Mouse (Mus musculus): ENCODE measurements around the gene Erbb4. TPM values are rescaled to one million over a fixed set of nuclear protein-coding genes. Genes with fewer than 3 reads are reported as not detected.
A peak's percentile ranks its signal among the peaks of the same experiment; 100 is the strongest.

Erbb4 gene
- polyA plus RNA-seq, 1 experiment from 2014 or later: 12.8 TPM

DNA sequence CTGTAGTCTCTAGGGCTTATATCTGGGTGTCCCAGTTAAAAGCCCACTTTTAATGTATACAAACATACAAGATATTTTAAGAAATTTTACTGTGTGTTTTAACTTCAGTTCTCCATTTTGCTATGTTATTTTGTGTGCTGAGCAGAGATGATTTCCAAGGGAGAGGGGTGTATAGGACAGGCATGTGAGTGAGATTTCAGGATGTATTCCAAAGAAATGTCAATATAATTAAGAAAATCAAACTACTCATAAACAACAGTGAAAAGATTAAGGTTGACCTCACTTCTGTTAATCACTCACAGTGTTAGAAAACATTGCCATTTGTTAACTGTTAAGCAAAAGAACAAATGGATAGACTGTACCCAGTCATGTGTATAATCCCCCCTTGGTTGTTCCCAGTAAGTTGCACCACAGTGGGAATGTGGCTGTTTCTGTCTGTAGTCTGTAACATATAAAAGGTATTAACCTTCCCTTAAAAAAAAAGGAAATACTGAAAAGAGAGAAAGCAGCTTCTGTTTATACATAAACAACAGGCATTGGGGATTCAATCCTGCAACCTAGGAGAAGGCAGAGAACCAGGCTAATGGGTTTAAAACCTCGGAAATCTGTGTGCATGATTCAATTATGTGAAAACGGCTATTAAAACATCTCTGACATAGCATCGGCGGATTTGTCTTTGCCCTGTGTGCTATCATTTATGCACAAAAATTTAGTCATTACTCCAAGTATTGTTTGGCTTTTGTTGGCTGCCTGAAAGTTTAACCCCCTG is 84.5 kb downstream of the Erbb4 start:
- H3K9me3 ChIP-seq (replicated peaks): no peaks in the 10 kb centered on the region
- no peak overlapping the region for H3K27ac ChIP-seq (replicated peaks)
- H3K36me3 ChIP-seq: no peaks in the 10 kb centered on the region
- H3K4me1 ChIP-seq: 0 out of 2 replicates have a peak, but pooled peaks cover 3% of the 10 kb centered on the region
- no peak overlapping the region for H3K9ac ChIP-seq (replicated peaks)
- WGBS: 15% methylated on average over 4 of the region's 4 CpGs
- no peak for ATAC-seq (ENCODE audit: low FRiP score)
- no peak overlapping the region for H3K4me2 ChIP-seq
- no peak overlapping the region for H3K4me3 ChIP-seq (replicated peaks)
- H3K27me3 ChIP-seq (replicated peaks): no peaks in the 10 kb centered on the region

DNA sequence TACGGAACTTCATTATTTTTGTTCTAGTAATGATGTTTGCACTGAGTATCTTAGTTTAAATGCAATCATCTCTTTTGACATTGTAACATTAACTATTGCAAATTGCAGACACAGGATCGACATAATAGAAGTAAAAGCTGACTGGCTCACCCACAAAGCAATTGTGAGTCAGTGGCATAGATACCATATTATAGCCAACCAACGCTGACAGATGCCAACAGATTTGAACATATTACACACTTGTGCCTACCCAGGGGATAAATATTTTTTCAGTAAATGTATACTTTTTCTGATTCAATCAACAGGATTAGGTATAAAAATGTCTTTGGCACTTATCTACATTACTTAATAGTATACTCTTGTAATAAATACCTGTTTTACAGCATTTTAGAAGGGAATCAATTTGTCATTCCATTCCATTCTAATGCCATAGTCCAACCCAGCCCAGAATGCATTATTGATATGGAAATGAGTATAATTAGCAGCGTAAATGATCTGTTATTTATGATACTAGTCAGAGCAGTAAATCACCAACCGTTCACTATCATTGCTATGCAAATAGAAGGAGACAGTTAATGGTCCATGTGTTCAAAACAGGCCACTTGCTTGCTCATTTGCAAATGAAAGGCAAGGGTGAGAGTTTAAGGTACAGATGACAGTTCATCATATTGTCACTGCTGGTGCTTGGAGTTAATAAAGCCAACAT is 97.9 kb downstream of the Erbb4 start:
- no peak overlapping the region for H3K4me2 ChIP-seq
- no peak overlapping the region for H3K27ac ChIP-seq (replicated peaks)
- no peaks in the 10 kb centered on the region for H3K27me3 ChIP-seq (replicated peaks)
- no peaks in the 10 kb centered on the region for H3K9me3 ChIP-seq (replicated peaks)
- no peaks in the 10 kb centered on the region for H3K36me3 ChIP-seq
- no peaks in the 10 kb centered on the region for H3K4me1 ChIP-seq
- H3K9ac ChIP-seq (replicated peaks): no peak overlapping the region
- no peak overlapping the region for H3K4me3 ChIP-seq (replicated peaks)
- no peak for ATAC-seq (ENCODE audit: low FRiP score)
- WGBS: 23% methylated on average over 5 of the region's 5 CpGs

DNA sequence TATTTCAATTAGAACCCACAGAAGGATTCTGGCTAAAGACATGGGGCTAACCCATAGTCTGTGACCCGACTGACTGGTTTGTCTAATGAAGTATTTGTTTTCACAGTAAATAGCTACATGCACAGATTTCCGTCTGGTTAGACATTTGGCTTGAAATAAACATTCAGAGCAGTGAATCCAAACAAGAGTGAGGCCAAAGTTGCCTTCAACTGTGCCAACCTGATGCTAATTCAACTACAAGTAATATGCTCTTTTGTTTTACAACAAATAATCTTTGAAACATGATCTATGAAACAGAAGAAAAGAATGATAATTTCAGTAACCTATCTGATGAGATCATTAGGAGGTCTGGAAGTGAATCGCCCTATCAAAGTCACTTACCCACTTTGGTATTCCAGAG is 106.5 kb downstream of the Erbb4 start:
- H3K27me3 ChIP-seq (replicated peaks): no peaks in the 10 kb centered on the region
- H3K4me2 ChIP-seq: no peak overlapping the region
- no peaks in the 10 kb centered on the region for H3K36me3 ChIP-seq
- no peak for ATAC-seq (ENCODE audit: low FRiP score)
- no peak overlapping the region for H3K4me3 ChIP-seq (replicated peaks)
- no peaks in the 10 kb centered on the region for H3K4me1 ChIP-seq
- H3K27ac ChIP-seq (replicated peaks): no peak overlapping the region
- H3K9me3 ChIP-seq (replicated peaks): no peaks in the 10 kb centered on the region
- WGBS: 85% methylated on average over 3 of the region's 3 CpGs
- no peak overlapping the region for H3K9ac ChIP-seq (replicated peaks)

DNA sequence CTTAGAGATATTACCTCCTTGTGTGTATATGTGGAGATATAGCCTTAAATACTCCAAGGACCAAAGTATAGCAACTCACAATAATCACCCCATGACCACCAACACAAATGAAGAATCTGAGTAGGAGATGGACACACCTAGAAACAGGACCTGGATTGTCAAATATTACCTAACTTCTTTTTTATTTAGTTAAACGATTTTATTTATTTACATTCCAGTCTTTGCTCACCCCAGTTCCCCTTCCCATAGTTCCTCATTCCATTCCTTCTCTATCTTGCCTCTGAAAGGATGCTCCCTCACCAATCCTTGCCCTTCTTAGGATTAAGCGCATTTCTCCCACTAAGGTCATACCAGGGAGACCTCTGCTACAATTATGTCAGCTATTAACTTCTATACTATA is 128.6 kb downstream of the Erbb4 start:
- H3K9ac ChIP-seq (replicated peaks): no peak overlapping the region
- H3K4me3 ChIP-seq (replicated peaks): no peak overlapping the region
- WGBS: 85% methylated on average over 2 of the region's 2 CpGs
- no peak overlapping the region for H3K4me2 ChIP-seq
- no peak overlapping the region for H3K27ac ChIP-seq (replicated peaks)
- no peaks in the 10 kb centered on the region for H3K27me3 ChIP-seq (replicated peaks)
- no peak for ATAC-seq (ENCODE audit: low FRiP score)
- H3K9me3 ChIP-seq (replicated peaks): no peaks in the 10 kb centered on the region
- no peaks in the 10 kb centered on the region for H3K4me1 ChIP-seq
- no peaks in the 10 kb centered on the region for H3K36me3 ChIP-seq

DNA sequence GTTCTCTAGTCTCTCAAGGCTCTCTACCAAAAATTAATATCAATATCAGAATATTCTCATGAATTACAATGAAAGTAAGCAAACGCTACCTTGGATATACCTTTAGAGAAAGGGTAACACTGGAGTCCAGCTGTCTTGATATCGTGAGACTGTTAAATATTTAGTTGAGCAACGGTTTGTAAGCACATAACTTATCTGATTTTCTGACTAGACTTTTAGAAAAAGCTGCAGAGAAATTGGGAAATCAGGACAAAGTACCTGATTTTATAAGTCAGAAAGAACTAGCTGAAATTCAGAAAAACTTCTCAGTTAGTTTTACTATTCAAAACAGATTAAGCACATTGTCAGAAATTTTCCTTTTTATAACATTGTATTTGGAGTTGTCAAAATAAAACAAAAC is 129.3 kb downstream of the Erbb4 start:
- Histone ChIP-seq H3K4me2 (no peak overlapping the region), H3K27ac (replicated peaks) (no peak overlapping the region), H3K27me3 (replicated peaks) (no peaks in the 10 kb centered on the region), H3K4me1 (no peaks in the 10 kb centered on the region), H3K36me3 (no peaks in the 10 kb centered on the region), H3K9ac (replicated peaks) (no peak overlapping the region), H3K9me3 (replicated peaks) (no peaks in the 10 kb centered on the region), H3K4me3 (replicated peaks) (no peak overlapping the region)
- 89% methylated on average over 3 of the region's 3 CpGs for WGBS
- ATAC-seq (ENCODE audit: low FRiP score): no peak

DNA sequence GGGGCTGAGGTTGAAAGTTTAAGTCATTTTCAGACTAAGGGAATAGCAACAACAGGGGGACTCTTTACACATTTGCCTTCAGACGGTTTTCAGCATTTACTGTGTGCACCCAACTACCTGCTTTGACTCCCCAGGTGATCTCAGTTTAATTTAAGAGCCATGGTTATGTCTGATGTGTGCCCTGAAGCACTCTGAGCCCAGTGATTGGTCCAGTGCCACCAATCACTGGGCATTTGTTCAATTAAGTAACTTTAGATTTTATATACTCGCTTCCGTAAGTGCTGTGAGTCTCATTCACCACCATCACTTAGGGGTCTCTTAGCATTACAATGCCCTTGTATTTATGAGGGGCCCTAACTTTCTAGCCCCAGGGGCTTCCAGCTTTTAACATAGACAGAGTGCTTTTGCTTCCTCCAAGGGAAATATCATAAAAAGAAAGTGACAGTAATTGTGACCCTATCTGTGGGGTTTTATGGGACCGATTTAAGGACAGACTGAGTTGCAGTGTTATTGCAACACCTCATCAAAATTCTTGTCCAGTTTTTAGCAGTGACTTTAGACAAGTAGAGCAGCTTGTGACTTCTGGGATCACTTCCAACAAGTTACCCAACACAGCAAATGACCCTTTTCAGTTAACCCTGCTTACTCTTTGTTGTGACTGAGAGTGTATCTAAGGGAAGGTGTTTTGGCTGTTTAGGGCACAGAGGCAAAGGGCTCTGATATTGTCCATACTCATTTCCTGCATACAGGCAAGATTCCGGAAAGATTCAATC is 134.3 kb downstream of the Erbb4 start:
- WGBS: 30% methylated on average over 5 of the region's 5 CpGs
- Histone ChIP-seq H3K36me3 (no peaks in the 10 kb centered on the region), H3K27me3 (replicated peaks) (no peaks in the 10 kb centered on the region), H3K9ac (replicated peaks) (no peak overlapping the region), H3K4me3 (replicated peaks) (no peak overlapping the region), H3K27ac (replicated peaks) (no peak overlapping the region), H3K4me2 (no peak overlapping the region), H3K9me3 (replicated peaks) (no peaks in the 10 kb centered on the region), H3K4me1 (no peaks in the 10 kb centered on the region)
- ATAC-seq (ENCODE audit: low FRiP score): no peak

DNA sequence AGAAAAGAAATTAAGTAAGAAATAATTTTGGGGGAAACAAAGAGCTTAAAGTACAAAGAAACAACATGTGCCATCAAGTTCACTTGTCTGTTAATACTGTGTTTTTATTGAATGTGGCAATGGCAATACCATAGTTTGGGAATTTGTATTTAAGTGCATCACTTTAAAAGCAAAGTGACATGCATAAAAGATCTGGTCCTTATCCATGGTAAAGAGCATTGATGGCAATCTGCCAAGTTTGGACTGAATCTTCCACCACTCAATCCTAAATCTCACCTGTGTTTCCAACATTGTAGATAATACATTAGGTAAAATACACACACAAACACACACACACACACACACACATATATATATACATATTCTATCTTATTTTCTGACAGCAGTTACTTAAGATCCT is 143.7 kb downstream of the Erbb4 start:
- H3K4me2 ChIP-seq: no peak overlapping the region
- no peak overlapping the region for H3K9ac ChIP-seq (replicated peaks)
- no peaks in the 10 kb centered on the region for H3K27me3 ChIP-seq (replicated peaks)
- no peaks in the 10 kb centered on the region for H3K36me3 ChIP-seq
- no peak for ATAC-seq (ENCODE audit: low FRiP score)
- no peaks in the 10 kb centered on the region for H3K9me3 ChIP-seq (replicated peaks)
- no peak overlapping the region for H3K27ac ChIP-seq (replicated peaks)
- no peak overlapping the region for H3K4me3 ChIP-seq (replicated peaks)
- no peaks in the 10 kb centered on the region for H3K4me1 ChIP-seq

DNA sequence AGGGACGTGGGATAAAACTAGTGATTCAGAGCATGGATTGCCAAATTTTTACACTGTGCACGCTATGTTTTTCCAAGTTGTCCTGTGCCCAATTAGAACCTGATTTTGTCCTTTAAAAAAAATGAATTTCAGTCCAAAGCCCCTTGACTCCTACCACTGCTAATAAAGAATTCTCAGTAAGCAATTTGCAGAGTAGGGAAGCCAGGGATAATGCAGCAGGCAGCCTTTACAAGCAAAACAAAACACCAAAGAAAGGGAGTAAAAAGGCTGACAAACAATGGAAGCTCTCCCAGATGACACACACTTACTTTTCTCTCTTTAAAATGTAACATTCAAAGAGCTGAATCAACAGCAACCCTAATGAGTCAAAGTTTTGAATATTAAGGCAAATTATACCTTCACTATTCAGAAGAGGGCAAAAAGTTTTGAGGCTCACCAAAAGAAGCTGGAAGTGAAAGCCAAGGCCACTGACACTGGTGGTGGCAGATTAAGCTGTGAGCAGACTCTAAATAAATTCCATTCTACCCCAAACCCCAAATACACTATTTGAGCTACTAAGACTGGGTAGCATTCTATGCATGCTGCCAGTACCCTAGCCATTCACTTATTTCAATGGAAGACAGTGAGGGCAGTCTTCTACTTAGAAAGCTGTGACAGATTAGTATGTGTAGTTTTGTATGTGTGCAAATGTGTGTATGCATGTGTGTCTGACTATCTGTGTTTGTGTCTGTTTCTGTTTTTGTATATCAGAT is 146.3 kb downstream of the Erbb4 start:
- no peak overlapping the region for H3K4me2 ChIP-seq
- H3K27ac ChIP-seq (replicated peaks): peak overlapping the region; percentile 7; the same call in 1 of the 2 replicates
- H3K27me3 ChIP-seq (replicated peaks): no peaks in the 10 kb centered on the region
- no peak overlapping the region for H3K4me3 ChIP-seq (replicated peaks)
- no peak for ATAC-seq (ENCODE audit: low FRiP score)
- no peaks in the 10 kb centered on the region for H3K36me3 ChIP-seq
- WGBS: 37% methylated on average over 2 of the region's 2 CpGs
- H3K9ac ChIP-seq (replicated peaks): no peak overlapping the region
- H3K9me3 ChIP-seq (replicated peaks): no peaks in the 10 kb centered on the region
- H3K4me1 ChIP-seq: no peaks in the 10 kb centered on the region

DNA sequence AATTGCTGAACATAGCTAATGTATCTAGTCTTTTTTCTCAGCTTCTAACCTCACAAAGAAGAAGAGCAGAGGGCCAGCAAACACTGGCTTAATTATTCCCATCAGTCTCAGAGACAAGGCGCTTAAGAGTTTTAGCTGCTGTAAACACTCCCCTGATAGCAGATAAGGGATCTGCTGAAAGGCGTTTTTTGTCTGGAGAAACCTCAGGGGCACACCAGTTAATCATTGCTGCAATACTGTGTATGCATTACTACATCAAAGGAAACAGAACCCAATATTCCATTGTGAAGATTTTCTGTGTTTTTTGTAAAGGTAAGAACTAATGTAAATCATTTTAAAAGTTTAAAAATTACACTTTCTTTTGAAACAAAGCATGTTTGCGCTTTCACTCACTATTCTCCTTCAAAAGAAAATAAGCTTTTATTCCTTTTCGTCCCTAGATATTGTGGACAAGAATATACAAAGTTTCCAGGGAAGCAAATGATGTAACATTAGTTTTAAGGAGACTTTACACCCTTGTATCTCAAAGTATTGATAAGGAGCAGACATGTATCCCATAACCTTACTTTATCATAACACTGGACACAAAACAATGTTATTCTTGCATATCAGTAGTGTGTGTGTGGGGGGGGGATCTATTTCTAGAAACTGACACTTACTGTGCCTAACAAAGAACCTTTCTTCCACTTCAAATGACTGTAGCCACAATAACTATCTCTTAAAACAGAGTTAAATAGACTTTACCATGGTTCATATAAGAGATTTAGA is 150.9 kb downstream of the Erbb4 start:
- H3K27ac ChIP-seq (replicated peaks): no peak overlapping the region
- H3K9me3 ChIP-seq (replicated peaks): no peaks in the 10 kb centered on the region
- no peaks in the 10 kb centered on the region for H3K4me1 ChIP-seq
- no peak for ATAC-seq (ENCODE audit: low FRiP score)
- no peak overlapping the region for H3K9ac ChIP-seq (replicated peaks)
- H3K36me3 ChIP-seq: no peaks in the 10 kb centered on the region
- WGBS: 45% methylated on average over 4 of the region's 4 CpGs
- no peak overlapping the region for H3K4me3 ChIP-seq (replicated peaks)
- no peak overlapping the region for H3K4me2 ChIP-seq
- H3K27me3 ChIP-seq (replicated peaks): no peaks in the 10 kb centered on the region

DNA sequence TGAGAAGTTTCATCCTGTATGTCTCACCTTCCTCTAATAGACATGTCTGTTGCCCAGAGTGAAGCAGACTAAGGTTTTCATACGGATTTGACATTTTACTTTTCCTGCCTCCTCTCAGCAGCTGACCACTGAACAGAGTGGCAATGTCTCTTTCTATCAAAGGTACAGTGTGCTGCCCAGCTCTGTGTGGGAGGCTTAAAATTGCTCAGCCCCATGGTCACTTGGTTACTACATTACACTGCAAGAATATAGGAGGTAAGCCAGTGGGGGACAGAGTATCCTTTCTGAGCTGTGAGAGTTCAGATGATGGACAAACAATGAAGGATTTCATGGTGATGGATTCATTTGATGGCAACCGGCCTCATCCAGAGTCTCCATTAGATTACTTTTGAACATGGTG is 152.4 kb downstream of the Erbb4 start:
- H3K27ac ChIP-seq (replicated peaks): no peak overlapping the region
- H3K4me1 ChIP-seq: no peaks in the 10 kb centered on the region
- no peak overlapping the region for H3K4me2 ChIP-seq
- ATAC-seq (ENCODE audit: low FRiP score): no peak
- H3K9me3 ChIP-seq (replicated peaks): no peaks in the 10 kb centered on the region
- no peaks in the 10 kb centered on the region for H3K27me3 ChIP-seq (replicated peaks)
- 68% methylated on average over 2 of the region's 2 CpGs for WGBS
- no peak overlapping the region for H3K9ac ChIP-seq (replicated peaks)
- H3K36me3 ChIP-seq: no peaks in the 10 kb centered on the region
- no peak overlapping the region for H3K4me3 ChIP-seq (replicated peaks)

DNA sequence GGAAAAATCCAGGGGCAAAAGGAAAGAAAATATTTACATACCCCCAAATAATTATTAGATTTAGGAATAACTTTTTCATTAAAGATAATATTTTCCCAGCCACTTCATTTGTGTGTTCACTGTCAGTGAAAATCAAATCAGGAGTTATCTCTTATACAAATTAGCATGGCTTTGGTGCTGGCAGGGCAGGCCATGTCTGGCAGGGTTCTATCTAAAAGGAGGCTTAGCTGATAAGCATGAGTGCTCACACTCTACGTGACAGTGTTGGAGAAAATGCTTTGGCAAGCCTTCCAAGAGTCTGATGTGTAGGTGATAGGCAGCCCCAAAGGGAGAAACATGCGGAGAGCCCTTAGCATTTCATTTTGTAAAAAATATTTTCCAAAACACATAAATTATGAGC is 164.7 kb downstream of the Erbb4 start:
- Histone ChIP-seq H3K4me1 (no peaks in the 10 kb centered on the region), H3K9me3 (replicated peaks) (no peaks in the 10 kb centered on the region), H3K4me2 (no peak overlapping the region), H3K36me3 (no peaks in the 10 kb centered on the region), H3K27ac (replicated peaks) (no peak overlapping the region), H3K4me3 (replicated peaks) (no peak overlapping the region), H3K27me3 (replicated peaks) (no peaks in the 10 kb centered on the region), H3K9ac (replicated peaks) (no peak overlapping the region)
- 67% methylated on average over 2 of the region's 2 CpGs for WGBS
- ATAC-seq (ENCODE audit: low FRiP score): no peak

Data from neural tube, embryonic 15.5 days (tissue).